Mouse (Mus musculus) heart, postnatal 4 days (tissue): ENCODE results near the gene Tbcd. TPM values are rescaled to one million over a fixed set of nuclear protein-coding genes. Genes with fewer than 3 reads are reported as not detected.
"Not testable (repeated sequence)": the region's sequence is repeated elsewhere in the genome, so short reads cannot be mapped to it uniquely, and the experiment has no call there.

ENCODE experiments used
- DNase-seq: peaks from one replicate; pipeline ENCODE4 v3.0.0; 2021
- total RNA-seq, 2 experiments: library from RNA; stranded (reverse); gene quantifications; 2 replicates each; pipeline ENCODE4 v1.2.3; 2021

Gene Tbcd
- total RNA-seq, 2 experiments from 2014 or later, result 24.7 to 25.2 TPM

DNA sequence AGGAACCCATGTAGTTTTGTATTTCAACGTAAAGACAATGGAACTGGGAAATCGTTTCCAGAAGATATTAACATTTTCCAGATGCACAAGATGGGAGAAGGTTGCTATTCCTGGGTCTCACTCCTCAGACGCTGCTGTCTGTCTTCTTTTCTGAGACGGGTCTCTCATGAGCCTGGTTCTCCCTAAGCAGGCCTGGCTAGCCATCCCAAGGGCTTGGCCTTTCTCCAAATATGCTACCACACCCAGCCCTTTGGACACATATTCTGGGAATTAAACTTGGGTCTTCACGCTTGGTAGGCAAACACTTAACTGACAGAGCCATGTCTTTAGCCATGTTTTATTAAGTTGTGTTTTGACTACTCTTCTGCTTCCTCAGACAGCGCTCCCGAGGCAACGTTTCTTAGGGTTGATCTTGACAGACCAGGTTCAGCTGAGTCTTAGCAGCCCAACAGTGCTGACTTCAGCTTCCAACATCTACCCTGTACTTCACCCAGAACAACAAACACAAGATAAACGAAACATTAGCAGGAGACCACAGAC, 202.7 kb downstream of the Tbcd start:
- no peak for DNase-seq

GRCm38 (mm10) chr11:121655166-121655806, 203.5 kb downstream of the Tbcd start:
- no peak for DNase-seq

- DNase-seq, result no peak
Measured at GRCm38 (mm10) chr11:121655807-121656511, 204.2 kb downstream of the Tbcd start.

DNA sequence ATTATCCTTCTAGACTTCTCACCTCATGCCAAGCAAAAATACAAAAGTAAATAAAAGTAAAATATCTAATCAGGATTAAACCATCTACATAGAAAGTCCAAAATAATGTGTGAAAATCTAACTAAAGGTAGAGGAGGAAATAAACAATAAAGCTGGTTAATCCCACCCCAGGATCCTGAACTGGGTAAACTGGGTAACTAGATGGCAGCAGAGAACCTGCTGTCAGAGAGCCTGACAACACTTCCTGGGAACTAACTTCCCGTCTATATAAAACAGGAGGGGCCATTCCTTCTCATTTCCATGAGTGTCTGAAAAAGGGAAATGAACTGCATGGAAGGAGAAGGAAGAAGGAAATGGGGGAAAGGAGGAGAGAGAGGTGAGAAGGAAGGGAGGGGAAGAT, 206.4 kb downstream of the Tbcd start:
- DNase-seq, result no peak

DNA sequence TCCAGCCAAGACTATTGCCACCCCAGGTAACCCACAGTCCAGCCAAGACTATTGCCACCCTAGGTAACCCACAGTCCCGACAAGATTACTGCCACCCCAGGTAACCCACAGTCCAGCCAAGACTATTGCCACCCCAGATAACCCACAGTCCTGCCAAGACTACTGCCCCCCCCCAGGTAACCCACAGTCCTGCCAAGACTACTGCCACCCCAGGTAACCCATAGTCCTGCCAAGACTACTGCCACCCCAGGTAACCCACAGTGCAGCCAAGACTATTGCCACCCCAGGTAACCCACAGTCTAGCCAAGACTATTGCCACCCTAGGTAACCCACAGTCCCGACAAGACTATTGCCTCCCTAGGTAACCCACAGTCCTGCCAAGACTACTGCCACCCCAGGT, 208.9 kb downstream of the Tbcd start:
- not testable (repeated sequence) for DNase-seq

- no peak for DNase-seq
Measured at GRCm38 (mm10) chr11:121661116-121661515, 209.4 kb downstream of the Tbcd start.

Other genes with a start within 250 kb of the Tbcd start
- 10 to 100 TPM; 17.0 to 17.8 TPM for gene Hexdc, start 247.5 kb upstream of the Tbcd start, total RNA-seq
- gene Ogfod3, start 247.2 kb upstream of the Tbcd start, total RNA-seq, result 10 to 100 TPM; 18.7 to 22.2 TPM
- 10 to 100 TPM; 11.8 to 12.5 TPM for gene Cybc1, start 222.6 kb upstream of the Tbcd start, total RNA-seq
- gene Narf, start 214.7 kb upstream of the Tbcd start, total RNA-seq, result 10 to 100 TPM; 58.7 to 62.4 TPM
- gene Foxk2, start 192.0 kb upstream of the Tbcd start, total RNA-seq, result 10 to 100 TPM; 30.3 to 34.5 TPM
- gene Wdr45b, start 97.5 kb upstream of the Tbcd start, total RNA-seq, result 10 to 100 TPM; 55.8 to 56.4 TPM
- 1 to 10 TPM; 2.9 to 3.3 TPM for gene Rab40b, start 63.7 kb upstream of the Tbcd start, total RNA-seq
- gene Fn3krp, start 30.5 kb upstream of the Tbcd start, total RNA-seq, result 1 to 10 TPM; 5.2 to 6.5 TPM
- gene Fn3k, start 17.0 kb upstream of the Tbcd start, total RNA-seq, result 10 to 100 TPM; 13.7 to 14.6 TPM
- under 1 TPM in 1 of 2 experiments, not detected in 1; 0.07 TPM for gene Zfp750, start 67.4 kb downstream of the Tbcd start, total RNA-seq
- 1 to 10 TPM; 4.4 to 4.6 TPM for gene B3gntl1, start 221.2 kb downstream of the Tbcd start, total RNA-seq
- gene Metrnl, start 249.6 kb downstream of the Tbcd start, total RNA-seq, result 10 to 100 TPM; 15.4 to 17.3 TPM